Mouse (Mus musculus): ENCODE measurements around the gene Gtf2ird2. TPM values are rescaled to one million over a fixed set of nuclear protein-coding genes. Genes with fewer than 3 reads are reported as not detected.
A peak's percentile ranks its signal among the peaks of the same experiment; 100 is the strongest.

Gtf2ird2 gene
- 4.4 and 5.9 TPM in 2 replicates for polyA plus RNA-seq (2015; fragmentation: Nextera tagmentation; extraction: Ambion mirVana)

DNA sequence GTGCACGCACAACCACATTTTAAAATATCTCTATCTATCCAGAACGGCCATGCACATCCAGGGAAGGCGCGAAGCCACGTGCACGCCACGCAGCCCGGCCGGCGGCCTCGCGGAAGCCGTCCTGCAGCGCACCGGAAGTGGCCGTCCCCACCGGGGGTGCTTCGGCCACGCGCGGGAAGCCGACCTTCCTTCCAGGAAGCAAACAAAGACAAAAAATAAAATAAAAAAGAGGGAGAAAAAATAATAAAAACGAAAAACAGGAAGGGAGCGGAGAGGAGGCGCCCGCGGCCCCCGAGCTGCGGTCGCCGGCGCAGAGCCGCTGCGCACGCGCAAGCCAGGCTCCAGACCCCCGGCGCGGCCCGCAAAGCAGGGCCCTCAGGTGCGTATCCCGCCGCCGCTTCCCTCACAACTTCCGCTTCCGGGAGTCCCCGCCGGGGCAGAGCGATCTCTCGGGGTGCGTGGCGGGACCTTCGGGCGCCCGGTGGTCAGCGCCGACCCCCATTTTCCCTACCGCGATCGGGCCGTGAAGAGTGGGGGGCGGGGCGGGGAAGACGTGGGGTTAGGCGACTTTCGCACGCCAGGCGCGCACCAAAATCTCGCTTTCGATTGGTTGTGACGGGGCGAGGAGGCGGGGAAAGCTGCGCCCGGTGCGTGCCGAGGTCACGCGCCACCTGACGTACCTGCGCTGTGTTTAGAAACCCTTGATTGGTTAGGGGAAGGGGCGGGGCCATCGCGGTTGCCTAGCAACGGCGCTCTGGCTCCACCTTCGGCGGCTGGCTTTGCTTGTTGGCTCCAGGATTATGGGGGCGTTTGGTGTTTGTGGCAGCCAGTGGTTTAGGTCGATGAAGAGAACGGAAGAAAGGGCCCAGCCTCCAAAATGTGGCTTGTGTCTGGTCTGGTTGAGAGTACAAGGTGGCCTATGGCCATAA, at the start of gene Gtf2ird2:
Gene Gtf2ird2 (plus strand): TSS at position 140 of the 929 bp plus-strand sequence.
- DNase-seq (ENCODE audit: low spot score) = peak; percentile 99

DNA sequence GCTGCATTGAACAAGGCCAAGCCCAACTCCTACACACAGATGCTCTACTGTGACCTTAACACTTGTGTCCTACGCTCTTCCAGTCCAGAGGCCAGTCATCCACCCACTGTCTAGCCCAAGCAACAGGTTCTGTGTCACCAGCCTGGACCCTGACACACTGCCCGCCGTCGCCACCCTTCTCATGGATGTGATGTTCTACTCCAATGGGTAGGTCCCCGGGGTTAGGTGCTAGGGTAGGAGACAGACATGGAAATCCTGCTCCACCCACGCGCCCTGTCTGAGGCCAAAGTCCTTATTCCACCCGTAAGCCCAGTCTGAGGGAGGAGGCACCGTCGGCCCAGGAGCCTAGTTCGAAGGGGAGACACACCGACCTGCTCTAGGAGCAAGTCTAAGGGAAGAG, 47.8 kb upstream of the Gtf2ird2 start:
- no peak for DNase-seq (ENCODE audit: low spot score)

DNA sequence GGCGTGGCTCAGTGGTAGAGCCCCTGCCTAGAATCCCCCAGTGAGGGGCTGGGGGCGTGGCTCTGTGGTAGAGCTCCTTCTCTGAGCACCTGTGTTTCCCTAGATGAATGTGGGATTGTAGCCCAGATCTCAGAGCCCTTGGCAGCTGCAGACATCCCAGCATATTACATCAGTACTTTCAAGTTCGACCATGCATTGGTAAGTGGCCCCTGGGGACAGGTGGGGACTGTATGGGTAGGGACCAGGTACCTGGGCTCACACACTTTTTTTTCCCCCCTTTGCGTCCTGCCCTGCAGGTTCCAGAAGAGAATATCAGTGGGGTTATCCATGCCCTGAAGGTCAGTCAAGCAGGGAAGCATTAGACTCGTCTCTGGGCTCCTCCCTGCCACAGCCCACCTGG, 45.9 kb upstream of the Gtf2ird2 start:
- DNase-seq (ENCODE audit: low spot score) = no peak

DNA sequence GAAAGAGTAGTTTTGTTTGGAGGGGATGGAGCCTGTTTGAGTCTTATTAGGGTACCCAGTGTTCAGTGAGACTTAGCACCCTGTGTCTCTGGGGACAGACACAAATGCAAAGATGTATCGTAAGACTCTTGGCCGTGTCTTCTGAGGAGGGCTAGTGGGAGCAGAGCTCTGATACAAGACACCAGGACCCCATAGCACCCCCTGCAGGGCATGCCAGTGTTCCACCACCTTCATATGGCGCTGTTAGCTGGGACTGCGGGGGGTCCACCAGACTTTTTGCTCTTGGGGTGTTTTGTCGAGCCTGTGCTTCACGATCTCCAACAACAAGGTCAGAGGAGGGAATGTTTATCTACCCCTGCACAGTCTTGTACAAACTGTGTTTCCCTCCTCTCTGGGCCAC, 44.4 kb upstream of the Gtf2ird2 start:
- no peak for DNase-seq (ENCODE audit: low spot score)

DNA sequence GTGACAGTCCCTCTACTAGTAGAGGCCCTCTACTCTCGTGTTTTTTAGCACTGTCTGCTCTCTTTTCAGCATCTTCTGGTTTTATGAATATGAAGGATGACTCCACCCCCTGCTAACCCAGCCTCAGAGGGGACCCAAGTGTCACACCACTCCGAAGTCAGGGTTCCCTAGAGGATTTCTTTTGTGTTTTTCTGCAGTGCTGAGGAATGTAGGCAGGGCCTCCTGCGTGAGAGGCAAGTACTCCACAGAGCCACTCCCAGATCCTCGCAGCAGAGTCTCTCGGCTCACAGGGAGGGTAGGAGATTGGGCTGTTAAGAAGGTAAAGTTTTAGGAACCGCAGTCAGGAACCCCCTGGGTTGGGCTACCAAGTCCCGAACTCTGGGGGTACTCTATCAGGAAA, 42.6 kb upstream of the Gtf2ird2 start:
- no peak for DNase-seq (ENCODE audit: low spot score)

DNA sequence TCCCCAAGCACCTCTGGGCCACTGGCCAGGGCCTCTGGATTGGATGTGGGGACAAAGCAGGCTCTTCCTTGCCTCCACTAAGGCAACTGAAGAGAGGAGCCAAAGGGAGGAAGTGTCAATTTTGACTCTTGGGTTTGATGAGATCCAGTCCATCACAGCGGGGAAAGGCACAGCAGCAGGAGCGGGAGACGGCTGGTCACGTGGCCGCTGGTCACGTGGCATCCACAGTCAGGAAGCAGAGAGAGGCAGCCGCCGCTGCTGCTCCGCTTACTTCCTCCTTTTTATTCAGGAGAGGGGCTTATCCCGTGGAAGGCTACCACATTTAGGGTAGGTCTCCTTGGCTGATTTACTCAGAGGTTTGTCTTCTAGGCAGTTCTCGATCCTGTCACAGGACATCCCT, 41.4 kb upstream of the Gtf2ird2 start:
- no peak for DNase-seq (ENCODE audit: low spot score)

DNA sequence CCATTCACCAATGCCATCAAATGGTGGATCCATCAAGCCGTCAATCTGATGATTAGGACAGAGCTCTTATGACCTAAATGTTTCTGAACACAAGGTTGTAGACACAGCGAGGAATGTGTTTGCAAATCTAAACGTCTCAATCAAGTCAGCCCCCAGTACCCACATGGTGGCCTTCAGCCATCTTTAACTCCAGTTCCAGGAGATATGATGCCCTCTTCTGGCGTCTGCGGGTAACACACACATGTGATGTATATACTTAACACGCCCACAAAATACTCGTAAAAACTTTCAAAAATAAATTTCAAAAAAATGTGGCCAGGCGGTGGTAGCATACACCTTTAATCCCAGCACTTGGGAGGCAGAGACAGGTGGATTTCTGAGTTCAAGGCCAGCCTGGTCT, 38.8 kb upstream of the Gtf2ird2 start:
- DNase-seq (ENCODE audit: low spot score) = no peak

DNA sequence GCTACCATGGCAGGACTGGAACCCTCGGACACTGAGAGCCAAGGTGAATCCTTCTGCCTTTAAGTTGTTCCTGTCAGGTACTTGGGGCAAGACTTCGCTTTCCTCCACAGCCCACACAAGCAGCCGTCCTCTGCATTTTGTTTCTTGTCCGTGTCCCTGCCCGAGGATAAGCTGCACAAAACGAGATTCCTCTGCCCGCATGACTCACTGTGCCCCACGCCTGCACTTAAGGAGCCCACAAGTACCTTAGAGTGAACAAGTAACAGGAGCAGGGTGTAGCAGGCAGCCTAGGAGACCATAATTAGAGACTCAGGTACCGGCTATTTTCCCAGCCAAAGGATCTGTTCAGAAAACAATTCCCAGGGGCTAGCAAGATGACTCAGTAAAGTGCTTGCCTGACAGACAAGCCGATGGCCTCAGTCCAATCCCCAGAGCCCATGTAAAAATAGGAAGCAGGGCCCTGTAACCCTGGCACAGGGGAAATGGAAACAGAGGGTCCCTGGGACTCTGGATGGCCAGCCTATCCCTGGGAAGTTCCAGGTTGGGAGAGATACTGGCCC, 36.5 kb upstream of the Gtf2ird2 start:
- no peak for DNase-seq (ENCODE audit: low spot score)

DNA sequence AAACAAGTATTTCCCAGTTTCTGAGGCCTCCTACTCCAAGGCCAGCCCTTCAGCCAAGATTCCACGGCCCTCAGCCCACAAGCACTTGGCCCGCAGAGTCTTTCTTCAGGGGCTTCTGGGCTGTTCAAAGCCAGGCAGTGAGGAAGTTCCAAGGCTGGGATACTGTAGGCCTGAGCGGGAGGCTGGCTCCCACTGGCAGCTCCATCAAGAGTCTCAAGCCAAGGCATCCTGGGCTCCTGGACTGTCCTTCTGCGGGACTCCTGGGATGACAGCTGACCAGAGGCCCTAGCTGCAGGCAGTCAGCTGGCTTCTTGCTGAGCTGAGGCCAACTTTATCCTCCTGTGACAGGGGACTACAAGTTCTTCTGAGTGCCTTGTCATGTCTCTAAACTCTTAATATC, 35.7 kb upstream of the Gtf2ird2 start:
- DNase-seq (ENCODE audit: low spot score) = no peak

DNA sequence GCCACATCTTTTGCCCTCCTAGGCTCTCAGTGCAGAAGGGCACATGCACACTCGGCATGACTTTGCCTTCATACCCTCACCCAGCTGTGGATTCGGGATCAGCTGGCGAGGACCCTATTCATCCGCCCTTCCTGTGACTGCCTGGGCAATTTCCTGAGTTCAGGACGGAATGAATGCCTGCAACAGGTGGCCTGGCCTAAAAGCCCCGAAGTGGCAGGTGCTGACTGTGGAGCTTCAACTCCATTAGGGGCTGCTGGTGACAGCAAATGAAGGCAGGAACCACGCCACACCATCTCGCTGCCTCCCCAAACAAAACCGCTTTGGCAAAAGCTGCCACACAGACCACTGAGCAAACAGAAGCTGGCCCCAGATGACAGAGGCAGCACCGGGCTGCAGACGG, 31.9 kb upstream of the Gtf2ird2 start:
- no peak for DNase-seq (ENCODE audit: low spot score)

DNA sequence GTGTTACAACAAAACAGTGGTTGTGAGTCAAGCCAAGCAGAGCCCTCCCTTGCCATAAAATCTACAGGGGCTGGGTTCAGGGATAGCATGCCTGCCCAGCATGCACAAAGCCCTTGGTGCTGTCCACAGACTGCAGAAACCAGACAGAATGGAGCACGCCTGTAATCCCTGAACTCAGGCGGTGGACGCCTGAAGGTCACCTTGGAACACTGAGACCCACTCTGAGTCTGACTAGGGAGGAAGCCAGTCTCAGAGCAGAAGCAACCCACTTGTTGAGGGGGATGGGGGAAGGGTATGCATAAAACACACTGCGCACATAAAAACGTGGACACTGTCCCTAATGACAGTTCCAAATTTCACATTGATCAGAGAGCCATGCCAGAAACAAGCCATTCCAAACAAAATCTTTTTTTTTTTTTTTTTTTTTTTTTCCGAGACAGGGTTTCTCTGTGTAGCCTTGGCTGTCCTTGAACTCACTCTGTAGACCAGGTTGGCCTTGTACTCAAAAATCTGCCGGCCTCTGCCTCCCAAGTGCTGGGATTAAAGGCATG, 27.8 kb upstream of the Gtf2ird2 start:
- no peak for DNase-seq (ENCODE audit: low spot score)

DNA sequence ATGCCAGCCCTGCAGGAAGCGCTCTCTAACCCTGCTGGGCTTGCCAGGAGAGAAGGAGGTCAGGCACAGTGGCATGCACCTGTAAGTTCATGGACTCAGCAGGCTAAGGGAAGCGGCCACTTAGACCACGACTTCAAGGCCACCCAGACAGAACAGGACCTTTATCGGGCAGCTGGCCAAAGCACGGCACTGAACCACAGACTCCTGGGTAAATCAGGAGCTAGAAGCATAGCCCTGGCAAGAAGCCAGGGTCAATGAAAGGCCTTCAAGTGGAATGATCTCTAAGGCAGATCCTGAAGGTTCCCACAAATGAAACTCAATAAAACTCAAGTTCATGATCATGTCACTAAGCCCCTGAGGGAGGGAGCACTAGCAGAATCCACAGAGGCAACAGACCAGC, 19.1 kb upstream of the Gtf2ird2 start:
- no peak for DNase-seq (ENCODE audit: low spot score)

DNA sequence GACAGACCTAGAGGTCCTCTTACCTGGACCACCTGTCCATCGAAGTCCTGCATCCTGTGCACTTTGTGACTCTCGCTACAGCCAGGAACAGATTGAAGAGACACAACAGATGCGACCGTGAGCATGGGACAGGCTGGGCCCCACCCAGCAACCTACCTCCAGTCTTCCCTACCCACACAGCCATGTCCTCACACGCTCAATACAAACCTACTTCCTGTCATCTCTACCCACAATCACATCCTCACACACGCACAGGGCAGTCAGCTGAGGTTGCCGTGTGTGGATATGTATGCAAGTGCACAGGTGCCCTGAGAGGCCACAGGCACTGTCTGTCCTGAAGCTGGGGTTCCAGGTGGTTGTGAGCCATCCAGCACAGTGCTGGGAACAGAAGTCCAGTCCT, 17.2 kb upstream of the Gtf2ird2 start:
- peak; percentile 47 for DNase-seq (ENCODE audit: low spot score)

DNA sequence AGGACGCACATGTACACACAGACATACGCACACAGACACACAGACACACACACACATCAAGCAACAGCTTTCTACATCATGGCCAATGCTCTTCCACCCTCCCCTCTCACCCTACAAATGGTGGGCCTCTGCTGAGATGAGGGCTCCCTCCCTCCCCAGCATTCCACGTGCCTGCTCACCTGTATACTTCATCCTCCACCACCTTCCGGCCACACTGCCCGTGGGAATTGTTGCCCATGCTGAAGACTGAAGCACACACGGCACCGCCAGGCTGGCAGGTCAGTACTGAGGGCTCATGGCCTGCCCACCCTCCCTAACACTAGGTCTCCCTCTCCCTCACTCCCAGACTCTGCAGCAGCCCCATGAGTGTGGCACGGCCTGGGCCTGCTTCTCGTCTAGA, 15.8 kb upstream of the Gtf2ird2 start:
- DNase-seq (ENCODE audit: low spot score) = no peak

DNA sequence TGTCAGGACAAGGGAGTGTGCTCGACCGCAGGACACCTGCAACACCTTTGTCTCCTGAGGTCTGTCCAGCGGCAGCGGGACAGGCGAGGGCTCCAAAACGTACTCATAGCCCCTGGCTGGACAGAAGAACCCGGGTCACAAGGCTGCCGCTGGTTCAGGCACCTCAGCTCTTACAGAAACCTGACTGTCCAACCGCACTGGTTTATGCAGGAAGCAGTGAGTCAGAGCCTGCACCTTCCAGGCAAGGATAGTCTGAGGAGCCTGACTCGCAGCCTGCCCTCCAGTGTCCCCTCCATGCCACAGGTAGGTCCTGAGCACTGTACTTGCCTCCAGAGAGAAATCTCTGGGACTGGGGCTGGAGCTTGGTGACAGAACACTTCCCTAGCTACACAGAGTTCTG, 14.6 kb upstream of the Gtf2ird2 start:
- no peak for DNase-seq (ENCODE audit: low spot score)

DNA sequence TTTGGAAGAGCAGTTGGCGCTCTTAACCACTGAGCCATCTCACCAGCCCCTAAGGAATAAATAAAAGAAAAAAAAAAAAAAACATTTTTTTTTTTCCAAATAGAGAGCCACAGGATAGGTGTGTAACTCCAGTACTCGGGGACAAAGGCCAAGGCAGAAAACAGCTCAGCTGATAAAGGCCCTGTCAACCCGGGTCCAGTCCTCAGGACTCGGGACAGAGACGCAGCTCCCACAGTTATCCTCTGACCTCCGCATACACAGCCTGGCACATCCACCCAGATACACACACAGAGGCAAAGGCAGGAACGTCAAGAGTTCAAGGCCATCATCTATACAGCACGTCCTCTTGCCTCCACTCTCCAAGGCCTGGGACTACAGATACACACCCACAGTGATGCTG, 13.7 kb upstream of the Gtf2ird2 start:
- no peak for DNase-seq (ENCODE audit: low spot score)

DNA sequence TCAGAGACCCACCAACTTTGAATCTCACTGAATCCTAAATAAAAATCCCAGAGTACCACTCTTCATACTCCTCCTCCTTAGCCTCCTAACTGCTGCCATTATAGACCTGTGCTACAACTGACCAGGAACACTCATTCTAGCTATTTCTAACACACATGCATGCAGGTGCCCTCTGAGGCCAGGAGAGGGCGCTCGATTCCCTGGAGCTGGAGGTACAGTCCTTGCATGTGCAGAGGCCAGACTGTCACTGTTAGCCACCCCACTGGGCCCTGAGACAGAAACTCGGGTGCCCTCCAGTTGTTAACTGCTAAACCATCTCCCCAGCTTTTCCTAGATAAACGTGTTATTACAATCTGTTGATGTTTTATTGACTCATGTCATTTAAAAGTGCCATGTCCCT, 10.6 kb upstream of the Gtf2ird2 start:
- peak; percentile 53 for DNase-seq (ENCODE audit: low spot score)

DNA sequence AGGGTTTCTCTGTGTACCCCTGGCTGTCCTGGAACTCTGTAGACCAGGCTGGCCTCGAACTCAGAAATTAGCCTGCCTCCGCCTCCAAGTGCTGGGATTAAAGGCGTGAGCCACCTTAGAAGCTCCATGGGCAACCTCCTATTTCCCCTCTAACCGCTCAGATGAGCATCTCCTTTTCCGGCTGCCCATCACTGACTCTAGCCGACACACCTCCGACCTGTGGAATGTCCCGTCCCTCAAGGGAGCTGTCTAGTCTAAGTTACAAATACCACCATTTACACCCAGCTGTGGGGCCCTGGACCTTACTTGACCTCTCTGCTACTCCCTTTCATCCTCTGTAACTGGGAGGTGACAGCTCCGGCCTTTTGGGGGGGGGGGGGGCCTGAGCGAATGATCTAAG, 8.1 kb upstream of the Gtf2ird2 start:
- DNase-seq (ENCODE audit: low spot score) = no peak

DNA sequence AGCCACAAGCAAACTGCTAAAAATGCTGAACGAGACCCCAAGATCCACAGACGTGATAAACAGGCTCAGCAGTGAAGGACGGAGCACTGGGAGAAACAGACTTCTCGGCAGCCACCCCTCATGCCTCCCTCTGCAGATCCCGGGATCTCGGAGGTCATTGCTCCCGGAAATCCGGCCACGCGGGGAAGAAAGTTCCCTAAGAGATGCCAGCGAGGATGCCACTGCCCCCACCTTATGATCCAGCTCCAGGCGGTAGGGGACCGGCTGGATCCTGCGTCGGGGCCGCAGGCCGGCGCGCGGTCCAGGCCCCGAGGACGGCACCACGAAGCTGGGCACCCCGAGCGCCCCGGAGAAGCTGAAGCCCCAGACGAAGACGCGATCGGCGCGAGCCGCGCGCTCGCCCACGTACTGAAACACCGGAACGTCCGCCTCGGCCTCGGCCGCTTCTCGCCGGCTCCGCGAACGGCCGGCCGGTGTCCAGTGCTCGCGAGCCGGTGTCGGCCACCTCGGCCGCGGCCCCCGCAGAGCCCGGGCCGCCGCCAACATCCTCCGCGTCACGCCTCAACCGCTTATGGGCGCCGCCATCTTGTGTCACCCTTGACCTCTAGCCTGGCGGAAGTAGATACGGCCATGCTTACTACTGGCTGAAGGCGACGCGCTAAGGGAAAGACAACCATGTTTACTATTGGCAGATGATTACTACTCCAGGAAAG, 7.5 kb upstream of the Gtf2ird2 start, which contains the start of gene Rcc1l:
Gene Rcc1l (minus strand): TSS at position 606 of the 713 bp plus-strand sequence.
- peak; percentile 86 for DNase-seq (ENCODE audit: low spot score)

DNA sequence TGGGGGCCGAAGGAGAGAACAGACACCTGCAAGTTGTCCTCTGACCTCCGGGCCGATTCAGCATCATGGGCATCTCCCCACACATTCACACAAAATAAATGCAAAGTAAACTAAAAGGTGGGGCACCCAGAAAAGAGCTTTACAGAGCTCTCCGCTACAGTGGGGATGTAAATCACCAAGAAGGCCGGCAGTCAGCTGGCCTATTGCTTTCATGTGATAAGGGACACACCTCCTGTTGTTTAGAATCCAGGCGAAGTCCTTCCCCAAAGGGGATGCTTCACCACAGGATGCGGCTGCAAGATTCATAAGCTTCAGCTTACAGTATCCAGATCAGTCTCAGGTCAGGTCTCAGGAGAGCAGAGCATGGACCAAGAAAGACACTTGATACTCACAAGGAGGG, 5.3 kb upstream of the Gtf2ird2 start:
- no peak for DNase-seq (ENCODE audit: low spot score)

DNA sequence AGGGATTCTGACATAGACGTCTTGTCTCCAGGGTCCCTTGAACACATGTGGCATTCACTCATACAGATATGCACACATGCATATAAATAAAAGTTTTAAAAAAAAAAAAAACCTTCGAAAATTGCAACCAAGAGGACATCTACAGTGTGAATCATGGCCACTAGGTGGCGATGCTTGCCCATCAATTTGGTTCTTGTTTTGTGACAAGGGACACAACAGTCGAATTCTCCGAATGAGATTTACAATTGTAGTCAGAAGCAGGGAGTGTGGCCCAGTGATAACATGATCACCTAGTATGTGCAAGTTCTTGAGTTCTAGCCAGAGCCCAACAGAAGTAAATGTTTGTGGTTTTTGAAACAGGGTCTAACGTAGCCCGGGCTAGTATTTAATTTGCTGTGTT, 3.9 kb upstream of the Gtf2ird2 start:
- DNase-seq (ENCODE audit: low spot score) = peak; percentile 89

DNA sequence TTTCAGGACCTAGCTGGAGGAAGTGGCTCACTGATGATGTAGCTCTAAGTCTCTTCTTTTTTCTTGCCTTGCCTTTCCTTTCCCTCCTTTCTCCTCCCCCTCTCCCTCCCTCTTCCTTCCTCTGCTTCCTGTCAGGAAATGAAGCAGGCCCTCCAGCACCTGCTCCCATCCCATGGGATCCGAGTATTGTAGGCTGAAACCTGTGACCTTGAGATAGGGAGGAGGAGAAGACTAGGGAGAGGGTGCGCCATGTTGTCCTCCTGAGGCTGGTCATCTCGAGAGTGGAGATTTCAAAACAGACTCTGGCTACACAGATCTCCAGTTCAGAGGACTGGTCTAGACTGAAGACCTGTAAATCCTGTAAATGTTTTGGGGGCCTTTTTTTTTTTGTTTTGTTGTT, 1.6 kb upstream of the Gtf2ird2 start:
- no peak for DNase-seq (ENCODE audit: low spot score)
